Mouse (Mus musculus) cerebral cortex, adult 2 months (tissue): ENCODE results near the gene Pard3b.

Source experiments
- WGBS: fragments of 180-500 bp; shearing (Covaris S2); methylation state at CpG from one replicate; pipeline ENCODE4 v1.1.7; 2018; 5-methylcytosine and 5-hydroxymethylcytosine counted together

Pard3b gene

GRCm38 (mm10) chr1:62650491-62650890, 1011.9 kb downstream of the Pard3b start:
- 95% methylated on average over 5 of the region's 5 CpGs for WGBS

- 81% methylated on average over 6 of the region's 6 CpGs for WGBS
These were observed 1015.8 kb downstream of the Pard3b start for GRCm38 (mm10) chr1:62654436-62654835.

- 60% methylated on average over 8 of the region's 8 CpGs for WGBS
These were observed 1026.5 kb downstream of the Pard3b start for GRCm38 (mm10) chr1:62664960-62665645.

- WGBS, result 80% methylated on average over 5 of the region's 5 CpGs
These were observed 1027.4 kb downstream of the Pard3b start for GRCm38 (mm10) chr1:62665771-62666730.

GRCm38 (mm10) chr1:62666780-62667179, 1028.2 kb downstream of the Pard3b start:
- WGBS, result 85% methylated on average over 5 of the region's 5 CpGs

- 66% methylated on average over 4 of the region's 4 CpGs for WGBS
These were observed 1040.2 kb downstream of the Pard3b start for GRCm38 (mm10) chr1:62678611-62679344.

GRCm38 (mm10) chr1:62679466-62679865, 1040.8 kb downstream of the Pard3b start:
- 90% methylated on average over 2 of the region's 2 CpGs for WGBS

- 39% methylated on average over 21 of the region's 21 CpGs for WGBS
These were observed 1044.1 kb downstream of the Pard3b start for GRCm38 (mm10) chr1:62682456-62683385.

GRCm38 (mm10) chr1:62683498-62683897, 1044.9 kb downstream of the Pard3b start:
- WGBS, result 70% methylated on average over 2 of the region's 2 CpGs

GRCm38 (mm10) chr1:62687511-62687910, 1048.9 kb downstream of the Pard3b start:
- 52% methylated on average over 8 of the region's 8 CpGs for WGBS

GRCm38 (mm10) chr1:62691175-62691574, 1052.6 kb downstream of the Pard3b start:
- WGBS, result 93% methylated on average over 6 of the region's 6 CpGs
